In the genomic region with DNA sequence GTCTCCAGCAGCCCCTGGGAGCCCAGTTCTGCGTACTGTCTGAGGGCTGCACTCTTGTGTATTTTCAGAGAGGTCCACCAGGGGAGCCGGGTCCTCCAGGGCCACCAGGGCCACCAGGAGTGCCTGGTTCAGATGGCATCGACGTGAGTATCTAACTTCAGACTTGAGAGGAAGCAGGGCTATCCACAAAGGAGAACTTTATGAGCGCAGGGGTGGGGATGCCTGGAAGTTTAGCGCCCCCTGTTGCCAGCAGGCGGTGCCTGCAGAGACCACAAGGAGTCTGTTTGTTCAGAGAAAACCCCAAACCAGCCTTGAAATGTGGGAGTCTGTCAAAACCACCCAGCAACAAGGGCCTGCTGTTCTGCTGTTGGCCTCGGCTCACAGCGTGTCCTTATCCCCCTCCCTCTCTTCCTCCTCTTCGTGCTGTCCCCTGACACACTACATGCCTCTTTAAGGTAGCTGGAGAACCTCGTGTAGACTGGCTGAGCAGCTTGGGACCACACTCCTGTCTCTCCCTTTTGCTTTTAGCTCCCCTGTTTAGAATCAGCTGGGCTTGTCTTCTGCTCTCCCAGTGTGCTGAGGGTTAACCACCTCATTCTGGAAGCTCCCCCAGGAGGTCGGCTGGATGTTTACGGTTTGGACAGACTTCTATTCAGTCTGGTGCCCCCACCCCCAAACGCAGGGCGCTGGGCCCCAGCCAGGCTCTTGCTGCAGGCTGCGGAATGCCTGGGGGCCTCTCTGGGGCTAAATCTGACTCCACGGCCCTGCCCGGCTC, we compare ENCODE assay signal across 8 mouse cellular contexts. TPM values are rescaled to one million over a fixed set of nuclear protein-coding genes. Genes with fewer than 3 reads are reported as not detected.
DNase-seq lines count a peak whose midpoint lies in the region; ATAC-seq lines count a peak whose summit lies in the region.

No protein-coding gene starts in this region.

- peaks cover 12% of the 10 kb centered on the region for H3K36me3 ChIP-seq in embryonic facial prominence, embryonic 13.5 days
- no peaks in the 10 kb centered on the region for H3K36me3 ChIP-seq in heart, embryonic 13.5 days
- no peaks in the 10 kb centered on the region for H3K36me3 ChIP-seq in liver, embryonic 13.5 days
- no peaks in the 10 kb centered on the region for H3K36me3 ChIP-seq in stomach, embryonic 15.5 days

- peak; percentile 72 for ATAC-seq in embryonic facial prominence, embryonic 13.5 days (ENCODE audit: insufficient number of reproducible peaks, insufficient read depth, low FRiP score, low TSS enrichment, low read depth)
- peak; percentile 37; the same call in 1 of the 2 replicates for ATAC-seq in heart, embryonic 13.5 days (ENCODE audit: extremely low read depth, insufficient number of reproducible peaks, low FRiP score, low TSS enrichment)
- peak; percentile 32; the same call in 1 of the 2 replicates for ATAC-seq in liver, embryonic 13.5 days (ENCODE audit: low read depth)
- peak; percentile 70 for ATAC-seq in stomach, embryonic 15.5 days (ENCODE audit: insufficient read depth, low FRiP score, low read depth)

- peak; percentile 78 for DNase-seq in CD4-positive, CD25-positive, alpha-beta regulatory T cell, adult 2 months (ENCODE audit: low read depth, low spot score)
- DNase-seq in adrenal gland, postnatal 36 days = peak; percentile 46 to 67
- peak; percentile 77 for DNase-seq in kidney, postnatal 10 days
- DNase-seq in liver, embryonic 13.5 days = peak; percentile 40
- peak; percentile 75 for DNase-seq in neural tube, embryonic 10.5 days (ENCODE audit: extremely low spot score, low spot score)

- peaks cover 31% of the 10 kb centered on the region for H3K27me3 ChIP-seq in embryonic facial prominence, embryonic 13.5 days
- peaks cover 32% of the 10 kb centered on the region for H3K27me3 ChIP-seq in heart, embryonic 13.5 days (replicated peaks)
- peaks cover 46% of the 10 kb centered on the region for H3K27me3 ChIP-seq in liver, embryonic 13.5 days
- peaks cover 15% of the 10 kb centered on the region; the same call in 1 of the 2 replicates for H3K27me3 ChIP-seq in stomach, embryonic 15.5 days (replicated peaks)

- peak overlapping the region; percentile 52 for H3K4me3 ChIP-seq in embryonic facial prominence, embryonic 13.5 days
- peak overlapping the region; percentile 19; the same call in 1 of the 2 replicates for H3K4me3 ChIP-seq in heart, embryonic 13.5 days
- no peak overlapping the region for H3K4me3 ChIP-seq in liver, embryonic 13.5 days (replicated peaks)
- H3K4me3 ChIP-seq in stomach, embryonic 15.5 days (replicated peaks) = peak overlapping the region; percentile 5; the same call in 1 of the 2 replicates

- peak overlapping the region; percentile 93 for H3K27ac ChIP-seq in embryonic facial prominence, embryonic 13.5 days
- H3K27ac ChIP-seq in heart, embryonic 13.5 days (replicated peaks) = peak overlapping the region; percentile 81
- no peak overlapping the region for H3K27ac ChIP-seq in liver, embryonic 13.5 days
- peak overlapping the region; percentile 86 for H3K27ac ChIP-seq in stomach, embryonic 15.5 days

- WGBS in embryonic facial prominence, embryonic 13.5 days = 8% methylated on average over 18 of the region's 18 CpGs
- WGBS in heart, embryonic 13.5 days = 12% methylated on average over 18 of the region's 18 CpGs
- 22% methylated on average over 18 of the region's 18 CpGs for WGBS in liver, embryonic 13.5 days (ENCODE audit: insufficient replicate concordance)
- 9% methylated on average over 18 of the region's 18 CpGs for WGBS in stomach, embryonic 15.5 days

- H3K4me1 ChIP-seq in embryonic facial prominence, embryonic 13.5 days = peaks cover 34% of the 10 kb centered on the region
- H3K4me1 ChIP-seq in heart, embryonic 13.5 days = peaks cover 36% of the 10 kb centered on the region
- H3K4me1 ChIP-seq in liver, embryonic 13.5 days (replicated peaks) = 0 out of 2 replicates have a peak, but pooled peaks cover 4% of the 10 kb centered on the region
- H3K4me1 ChIP-seq in stomach, embryonic 15.5 days = peaks cover 23% of the 10 kb centered on the region

- peak overlapping the region; percentile 54 for H3K9ac ChIP-seq in embryonic facial prominence, embryonic 13.5 days
- H3K9ac ChIP-seq in heart, embryonic 13.5 days = peak overlapping the region; percentile 71
- no peak overlapping the region for H3K9ac ChIP-seq in liver, embryonic 13.5 days
- H3K9ac ChIP-seq in stomach, embryonic 15.5 days = no peak overlapping the region

- H3K9me3 ChIP-seq in embryonic facial prominence, embryonic 13.5 days = no peaks in the 10 kb centered on the region
- H3K9me3 ChIP-seq in heart, embryonic 13.5 days = no peaks in the 10 kb centered on the region
- H3K9me3 ChIP-seq in liver, embryonic 13.5 days (replicated peaks) = no peaks in the 10 kb centered on the region
- H3K9me3 ChIP-seq in stomach, embryonic 15.5 days = no peaks in the 10 kb centered on the region

- peak overlapping the region; percentile 79 for H3K4me2 ChIP-seq in embryonic facial prominence, embryonic 13.5 days
- H3K4me2 ChIP-seq in heart, embryonic 13.5 days = peak overlapping the region; percentile 90
- no peak overlapping the region for H3K4me2 ChIP-seq in liver, embryonic 13.5 days
- peak overlapping the region; percentile 69 for H3K4me2 ChIP-seq in stomach, embryonic 15.5 days

RNA-seq across cellular contexts. Expression of gene Col9a2, which starts 1.9 kb away (rescaled TPM):
- under 1 TPM; 0.43 to 0.72 TPM for total RNA-seq in adrenal gland, postnatal 36 days (2021)
- 56.1 and 57.5 TPM in 2 replicates for polyA plus RNA-seq in embryonic facial prominence, embryonic 13.5 days (2015; fragmentation: Nextera tagmentation; extraction: Ambion mirVana)
- polyA plus RNA-seq in heart, embryonic 13.5 days (2015; fragmentation: Nextera tagmentation; extraction: Ambion mirVana) = 7.9 and 8.4 TPM in 2 replicates
- 1.8 and 2.3 TPM in 2 replicates for polyA plus RNA-seq in liver, embryonic 13.5 days (2015; fragmentation: Nextera tagmentation; extraction: Ambion mirVana)
- polyA plus RNA-seq in stomach, embryonic 15.5 days (2015; fragmentation: Nextera tagmentation; extraction: Ambion mirVana) = 16.0 and 19.9 TPM in 2 replicates

RNA-seq across cellular contexts. Expression of gene Smap2, which starts 24.0 kb away (rescaled TPM):
- total RNA-seq in adrenal gland, postnatal 36 days (2021) = 10 to 100 TPM; 30.8 to 32.1 TPM
- polyA plus RNA-seq in embryonic facial prominence, embryonic 13.5 days (2015; fragmentation: Nextera tagmentation; extraction: Ambion mirVana) = 13.7 and 13.9 TPM in 2 replicates
- polyA plus RNA-seq in heart, embryonic 13.5 days (2015; fragmentation: Nextera tagmentation; extraction: Ambion mirVana) = 11.5 and 12.3 TPM in 2 replicates
- 19.8 and 23.7 TPM in 2 replicates for polyA plus RNA-seq in liver, embryonic 13.5 days (2015; fragmentation: Nextera tagmentation; extraction: Ambion mirVana)
- 14.2 TPM in 2 replicates for polyA plus RNA-seq in stomach, embryonic 15.5 days (2015; fragmentation: Nextera tagmentation; extraction: Ambion mirVana)

RNA-seq across cellular contexts. Expression of gene Zmpste24, which starts 57.0 kb away (rescaled TPM):
- 10 to 100 TPM; 49.0 to 52.3 TPM for total RNA-seq in adrenal gland, postnatal 36 days (2021)
- 22.0 and 27.0 TPM in 2 replicates for polyA plus RNA-seq in embryonic facial prominence, embryonic 13.5 days (2015; fragmentation: Nextera tagmentation; extraction: Ambion mirVana)
- 22.2 and 22.6 TPM in 2 replicates for polyA plus RNA-seq in heart, embryonic 13.5 days (2015; fragmentation: Nextera tagmentation; extraction: Ambion mirVana)
- 23.4 and 30.2 TPM in 2 replicates for polyA plus RNA-seq in liver, embryonic 13.5 days (2015; fragmentation: Nextera tagmentation; extraction: Ambion mirVana)
- 35.5 and 39.0 TPM in 2 replicates for polyA plus RNA-seq in stomach, embryonic 15.5 days (2015; fragmentation: Nextera tagmentation; extraction: Ambion mirVana)

Comparison
In these comparisons a context has a peak if more than half of its experiments do, and no peak if none do; other contexts are left out.
1. H3K9ac ChIP-seq: peak in embryonic facial prominence, embryonic 13.5 days (single experiment) and heart, embryonic 13.5 days (single experiment); none in liver, embryonic 13.5 days (single experiment) and stomach, embryonic 15.5 days (single experiment).
2. Peak in every context shown above with its lines, with median percentiles within 50 percentile points of each other: DNase-seq and ATAC-seq.